Mouse (Mus musculus) Patski (cell line): ENCODE measurements at regions not wholly inside any gene's neighbourhood (a gene's known extent, or its start where the extent isn't known, plus 50 kb on each side); places are given as distances from the start of the nearest gene placed in this dataset.
"Not testable (repeated sequence)": the region's sequence is repeated elsewhere in the genome, so short reads cannot be mapped to it uniquely, and the experiment has no call there.

Experiments
- ATAC-seq: fragments of 100-300 bp; one replicate; pipeline ENCODE4 v1.8.0; 2021
- CTCF ChIA-PET: fragments of 350-600 bp; sonication (Branson Sonifier 250); formaldehyde crosslinking; loops from one replicate; lab custom pipeline; 2022; ENCODE audit warnings: inconsistent platforms; lab: Charles Lee
- POLR2A ChIA-PET: fragments of 350-600 bp; sonication (Branson Sonifier 250); formaldehyde crosslinking; loops from one replicate; lab custom pipeline; 2022; ENCODE audit warnings: antibody characterized with exemption, inconsistent platforms; lab: Charles Lee
- DNase-seq: peaks from one replicate; pipeline ENCODE4 v3.0.0-alpha.2; 2011; ENCODE audit warnings: low read depth, low spot score
- H3K27me3 ChIP-seq: fragments of 371-371 bp; one replicate; pipeline ENCODE4 v1.5.1; 2021
- CTCF ChIP-seq: fragments of 100-300 bp; IDR thresholded peaks from one replicate; pipeline ENCODE4 v1.5.1; 2021
- in situ Hi-C: fragments of 300-500 bp; cut with MboI; formaldehyde crosslinking; loops from 3 replicates; pipeline ENCODE4 v1.11.1; 2018; ENCODE audit warnings: low pct_unique_long_range_greater_than_20kb, mixed read lengths

DNA sequence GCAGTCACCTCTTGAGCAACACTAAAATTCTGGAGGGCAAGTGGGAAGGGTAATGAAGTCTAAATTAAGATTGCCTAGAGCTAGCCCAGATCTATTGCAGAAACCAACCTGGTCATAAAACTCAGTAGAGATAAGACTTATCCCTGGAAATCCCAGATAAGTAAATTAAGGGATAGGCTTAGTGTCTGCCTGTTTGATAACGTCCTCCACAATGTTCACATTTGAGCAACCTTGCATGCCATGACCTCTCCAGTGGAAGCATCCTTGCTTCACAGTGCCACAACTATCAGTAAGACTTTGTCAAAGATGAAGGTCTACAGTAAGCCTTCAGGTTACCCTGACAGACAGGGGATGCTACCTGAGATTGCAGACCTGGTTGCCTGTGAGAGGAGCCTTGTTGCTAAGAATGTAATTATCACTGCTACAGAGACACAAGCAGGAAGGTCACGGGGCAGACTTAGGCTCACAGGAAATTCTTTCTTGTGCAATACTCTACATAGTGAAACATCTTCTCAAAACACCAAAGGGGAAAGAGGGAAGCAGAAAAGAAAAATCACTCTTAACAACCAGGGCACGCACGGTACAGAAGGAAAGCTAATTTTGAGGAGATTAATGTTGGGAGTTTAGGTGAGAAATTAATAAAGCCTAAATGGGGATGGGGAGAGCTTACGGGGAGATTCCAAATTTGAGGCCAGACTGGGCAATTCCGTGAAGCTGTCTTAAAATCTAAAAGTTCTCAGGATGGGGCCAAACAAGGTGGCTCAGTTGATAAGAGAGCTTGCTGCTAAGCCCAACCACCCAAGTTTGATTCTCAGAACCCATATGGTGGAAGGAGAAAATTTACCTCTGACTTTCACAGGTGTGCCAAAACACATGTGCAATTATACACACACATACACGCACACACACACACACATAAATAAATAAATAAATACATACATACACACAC lies 56.9 kb upstream of the Prdm9 start:
- no peak for TF ChIP-seq CTCF
- DNase-seq (no peak), ATAC-seq (peak; percentile 35)
- ChIA-PET CTCF (interaction anchor here (0.7 to 1.0 kb wide), 2 partner anchors 8 to 26 kb away, joined by 3 read pairs; no protein-coding TSS in a partner anchor), POLR2A (no interaction called here)
- in situ Hi-C loops = loop anchor here (5.0 kb wide), 1 partner anchor 91 kb away; no protein-coding TSS in a partner anchor
- peaks cover 6% of the 10 kb centered on the region for H3K27me3 ChIP-seq

DNA sequence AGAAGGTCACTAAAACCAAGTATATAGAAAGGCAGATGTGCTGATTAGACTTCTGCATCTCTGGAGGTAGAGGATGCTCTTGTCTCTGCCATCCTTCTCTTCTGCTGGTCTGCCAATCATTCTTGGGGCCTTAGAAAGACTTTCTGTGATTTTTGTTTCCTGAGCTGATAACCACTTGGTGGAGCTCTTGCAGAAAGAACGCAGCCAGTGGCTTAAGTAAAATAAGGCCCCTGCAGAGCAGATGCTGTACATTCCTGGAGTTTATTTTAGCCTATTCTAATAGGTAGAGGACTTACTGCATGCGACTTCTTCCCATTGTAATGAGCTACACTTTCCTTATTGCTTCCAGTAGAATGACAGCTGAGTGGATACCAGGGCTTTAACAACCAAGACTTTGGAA lies 58.8 kb upstream of the Prdm9 start:
- in situ Hi-C loops = loop anchor here (5.0 kb wide), 1 partner anchor 89 kb away; no protein-coding TSS in a partner anchor
- no peak for DNase-seq
- ATAC-seq = peak; percentile 65
- CTCF ChIA-PET = interaction anchor here (0.8 to 1.9 kb wide), 15 partner anchors 9 to 147 kb away, joined by 3 to 7 read pairs (median 4); no protein-coding TSS in a partner anchor
- POLR2A ChIA-PET = no interaction called here
- H3K27me3 ChIP-seq = peaks cover 12% of the 10 kb centered on the region
- TF ChIP-seq CTCF = peak; percentile 76

- peaks cover 12% of the 10 kb centered on the region for H3K27me3 ChIP-seq
- CTCF ChIA-PET = no interaction called here
- POLR2A ChIA-PET = no interaction called here
- in situ Hi-C loops = loop anchor here (5.0 kb wide), 1 partner anchor 48 kb away; no protein-coding TSS in a partner anchor
- TF ChIP-seq CTCF = no peak
- no peak for DNase-seq
- ATAC-seq = no peak
These were observed 66.6 kb upstream of the Prdm9 start for GRCm38 (mm10) chr17:15630792-15631191.

DNA sequence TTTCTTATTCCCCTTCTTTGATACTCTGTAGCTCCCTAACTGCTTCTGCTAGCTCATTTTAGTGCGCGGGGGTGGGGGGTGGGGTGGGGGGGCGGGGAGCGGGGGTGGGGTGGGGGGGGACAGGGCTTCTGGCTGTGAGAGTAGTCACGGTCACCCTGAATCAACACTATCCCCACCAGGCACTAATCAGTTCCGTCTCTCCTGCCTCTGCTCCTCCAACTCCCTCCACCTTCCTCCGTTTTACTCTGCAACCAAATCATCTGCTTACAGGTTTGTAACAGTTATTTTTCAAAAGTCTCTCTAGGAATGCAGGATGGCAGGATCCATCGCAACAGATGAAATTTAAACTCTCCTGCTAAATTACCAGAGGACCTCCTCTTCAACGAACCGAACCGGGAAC lies 67.5 kb upstream of the Prdm9 start:
- ChIA-PET POLR2A (no interaction called here), CTCF (interaction anchor here (0.8 to 1.3 kb wide), 2 partner anchors 9 to 94 kb away, joined by 3 read pairs; no protein-coding TSS in a partner anchor)
- ATAC-seq (no peak), DNase-seq (no peak)
- no peak for TF ChIP-seq CTCF
- peaks cover 8% of the 10 kb centered on the region for H3K27me3 ChIP-seq
- in situ Hi-C loops = loop anchor here (5.0 kb wide), 1 partner anchor 49 kb away; no protein-coding TSS in a partner anchor

GRCm38 (mm10) chr17:15632090-15632489 lies 67.9 kb upstream of the Prdm9 start:
- H3K27me3 ChIP-seq = peaks cover 3% of the 10 kb centered on the region
- ChIA-PET POLR2A (no interaction called here), CTCF (interaction anchor here (0.8 to 1.3 kb wide), 2 partner anchors 9 to 93 kb away, joined by 3 read pairs; no protein-coding TSS in a partner anchor)
- DNase-seq = no peak
- no peak for TF ChIP-seq CTCF
- no peak for ATAC-seq
- in situ Hi-C loops = loop anchor here (5.0 kb wide), 1 partner anchor 50 kb away; no protein-coding TSS in a partner anchor

DNA sequence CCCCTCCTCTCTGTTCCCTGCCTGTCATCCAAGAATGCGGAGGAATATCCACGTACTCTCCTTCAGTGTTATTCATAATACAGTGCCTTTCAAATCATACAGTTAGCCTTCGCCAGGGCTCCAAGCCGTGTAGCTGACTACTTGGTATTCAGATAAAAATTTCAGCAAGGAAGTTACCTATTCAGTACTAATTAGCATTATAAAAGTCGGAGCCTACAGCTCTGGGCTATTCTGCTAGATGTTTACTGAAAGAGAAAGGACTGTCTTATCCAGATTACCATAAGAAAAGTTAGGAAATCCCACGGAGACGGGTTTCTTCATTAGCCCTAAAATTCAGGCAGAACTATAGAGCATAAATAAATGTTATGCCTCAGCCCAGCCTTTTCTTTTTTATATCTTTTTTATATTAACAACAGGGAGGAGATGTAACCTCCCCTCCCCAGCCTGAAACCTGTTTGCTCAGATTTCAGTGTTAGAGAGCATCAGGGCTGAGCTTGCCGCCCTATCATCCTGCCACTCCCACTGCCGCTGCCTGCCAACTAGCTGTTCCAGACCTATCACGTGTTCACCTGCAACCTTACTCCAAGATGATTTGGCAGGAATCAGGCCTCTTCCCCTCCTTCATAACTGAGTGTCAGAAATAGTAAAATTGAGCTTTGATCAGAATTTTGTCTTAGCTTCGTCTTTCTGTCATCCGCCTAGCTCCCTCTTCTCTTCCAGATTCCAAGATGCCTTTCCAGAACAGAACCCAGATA lies 65.5 kb upstream of the Chd1 start:
- H3K27me3 ChIP-seq, ATAC-seq, POLR2A ChIA-PET, DNase-seq, CTCF ChIA-PET, in situ Hi-C loops: not testable (repeated sequence)

DNA sequence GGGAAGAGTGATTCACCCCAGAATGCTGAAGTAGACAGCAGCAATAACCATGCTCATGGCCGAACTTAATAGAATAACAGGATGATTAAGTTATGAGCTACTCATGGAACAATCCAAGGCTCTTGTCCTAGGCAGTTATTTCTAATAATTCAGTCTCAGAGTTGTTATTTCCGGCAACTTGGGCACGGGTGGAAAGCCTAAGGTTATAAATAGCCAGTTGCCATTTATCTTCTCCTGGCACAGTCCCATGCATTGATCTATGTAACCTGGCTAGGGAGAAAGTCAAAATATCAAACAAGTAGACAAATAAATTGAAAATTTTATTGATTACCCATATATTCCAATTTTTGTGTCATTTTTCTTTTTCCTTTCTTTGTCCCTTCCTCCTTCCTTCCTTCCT lies 64.0 kb upstream of the Chd1 start:
- in situ Hi-C loops = no loop called here
- peaks cover 5% of the 10 kb centered on the region for H3K27me3 ChIP-seq
- TF ChIP-seq CTCF = no peak
- ChIA-PET POLR2A (no interaction called here), CTCF (no interaction called here)
- ATAC-seq = no peak
- DNase-seq = no peak

DNA sequence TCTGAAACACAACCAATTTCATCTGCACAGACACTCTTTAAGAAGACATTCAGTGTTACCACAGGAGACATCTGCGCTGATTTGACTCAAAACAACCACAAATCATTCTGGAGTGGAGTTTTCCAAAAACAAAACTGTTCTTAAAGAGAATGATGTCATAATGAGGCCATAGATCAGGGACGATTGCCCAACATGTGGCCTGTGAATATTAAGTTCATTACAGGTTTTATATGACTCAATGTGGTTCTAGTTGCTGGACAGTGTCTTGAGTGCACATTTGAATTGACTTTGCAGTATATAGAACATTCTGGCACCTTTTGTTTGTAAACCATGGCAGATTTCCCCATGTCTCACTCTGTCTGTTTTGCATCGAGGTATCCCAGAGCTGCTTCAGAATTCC lies 63.0 kb upstream of the Chd1 start:
- TF ChIP-seq CTCF = no peak
- no peak for ATAC-seq
- peaks cover 5% of the 10 kb centered on the region for H3K27me3 ChIP-seq
- CTCF ChIA-PET = no interaction called here
- POLR2A ChIA-PET = no interaction called here
- no peak for DNase-seq
- in situ Hi-C loops = no loop called here

DNA sequence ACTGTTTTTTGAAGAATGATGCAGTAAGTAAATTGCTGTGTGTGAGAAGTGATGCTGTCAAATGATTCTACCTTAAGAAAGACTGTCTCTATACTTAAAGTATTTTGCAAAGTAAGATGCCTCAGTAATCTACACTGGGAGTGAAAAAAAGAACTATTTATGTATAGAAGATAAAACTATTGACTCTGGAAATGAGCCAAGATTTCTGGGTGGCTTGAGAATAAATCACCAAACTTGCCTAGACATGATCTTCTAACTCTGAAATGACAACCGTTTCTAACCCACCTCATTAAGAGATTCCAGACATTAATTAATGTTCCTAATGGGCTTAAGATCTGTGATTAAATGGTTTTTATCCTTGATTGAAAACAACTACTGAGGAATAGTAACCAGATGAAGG lies 58.0 kb upstream of the Chd1 start:
- no peak for TF ChIP-seq CTCF
- no peak for ATAC-seq
- POLR2A ChIA-PET = no interaction called here
- in situ Hi-C loops = no loop called here
- no peak for DNase-seq
- no peaks in the 10 kb centered on the region for H3K27me3 ChIP-seq
- CTCF ChIA-PET = no interaction called here

DNA sequence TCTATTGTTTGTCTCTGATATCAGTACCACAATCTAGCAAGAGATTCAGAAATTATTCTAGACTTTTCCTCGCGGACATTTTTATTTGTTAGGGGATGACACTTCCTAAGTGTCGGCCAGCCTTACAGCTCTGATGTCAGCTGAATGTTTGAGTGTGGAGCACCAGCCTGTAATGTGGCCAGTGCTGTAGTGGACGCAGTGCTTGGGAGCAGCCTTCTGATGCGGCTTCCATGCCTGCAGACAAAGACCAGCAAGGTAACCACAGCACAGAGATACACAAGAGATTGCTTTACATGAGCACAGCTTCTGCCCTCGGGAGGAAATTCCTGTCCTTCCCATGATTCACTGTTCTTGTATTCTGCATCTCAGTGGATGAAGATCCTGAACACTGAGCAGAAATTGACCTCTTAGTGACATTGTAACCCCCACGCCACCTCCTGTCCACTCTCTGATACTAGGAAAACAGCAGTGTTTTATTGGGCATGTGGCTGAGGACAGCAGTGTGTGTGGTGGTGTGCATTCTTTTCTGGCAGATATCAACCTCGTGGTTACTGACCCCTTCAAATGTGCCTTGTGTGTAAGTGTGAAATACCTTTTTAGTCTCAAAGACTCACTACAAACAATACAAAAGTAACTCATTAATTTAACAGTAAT lies 54.6 kb upstream of the Chd1 start:
- POLR2A ChIA-PET = no interaction called here
- in situ Hi-C loops = no loop called here
- CTCF ChIA-PET = interaction anchor here (1.6 kb wide), 1 partner anchor 11 kb away, joined by 4 read pairs; no protein-coding TSS in a partner anchor
- DNase-seq (no peak), ATAC-seq (no peak)
- H3K27me3 ChIP-seq = peaks cover under 1% of the 10 kb centered on the region
- no peak for TF ChIP-seq CTCF
